Mouse (Mus musculus): ENCODE measurements around the gene Ppp1r21. TPM values are rescaled to one million over a fixed set of nuclear protein-coding genes. Genes with fewer than 3 reads are reported as not detected.

The Ppp1r21 gene
- total and polyA plus RNA-seq, 3 experiments, result 4.6 to 33.5 (median 31.8) TPM

GRCm38 (mm10) chr17:88598056-88598420 is 68.1 kb downstream of the Ppp1r21 start:
- ATAC-seq (ENCODE audit: extremely low read depth, insufficient number of reproducible peaks, low FRiP score, poor library complexity, severe bottlenecking), result no peak

GRCm38 (mm10) chr17:88598570-88599368 is 68.9 kb downstream of the Ppp1r21 start:
- ATAC-seq (ENCODE audit: extremely low read depth, insufficient number of reproducible peaks, low FRiP score, poor library complexity, severe bottlenecking), result no peak
- Histone ChIP-seq H3K4me3 (ENCODE audit: low read depth, low read length) (no peak overlapping the region), H3K9me3 (replicated peaks) (no peaks in the 10 kb centered on the region), H3K4me1 (ENCODE audit: insufficient read depth, low read depth, low read length) (peaks cover 12% of the 10 kb centered on the region), H3K36me3 (replicated peaks) (no peaks in the 10 kb centered on the region), H3K27me3 (ENCODE audit: insufficient read depth, low read length) (peaks cover 19% of the 10 kb centered on the region)
- DNase-seq (ENCODE audit: low spot score), result no peak
- TF ChIP-seq CTCF (IDR thresholded peaks at IDR 0.05; ENCODE audit: low read depth, low read length), result no peak
- no peak for TF ChIP-seq GATA1 (IDR thresholded peaks at IDR 0.05; ENCODE audit: borderline replicate concordance, low read length)
- no peak for TF ChIP-seq POLR2AphosphoS5 (IDR thresholded peaks at IDR 0.05; ENCODE audit: insufficient replicate concordance, low read depth, low read length)
- TF ChIP-seq TAL1 (conservative IDR thresholded peaks at IDR 0.05; ENCODE audit: low read depth, low read length), result no peak

More at GRCm38 (mm10) chr17:88598056-88598420, 68.1 kb downstream of the Ppp1r21 start:
- H3K36me3 ChIP-seq (replicated peaks), result no peaks in the 10 kb centered on the region
- peak overlapping the region; percentile 59; the same call in 1 of the 2 replicates for H3K4me3 ChIP-seq (ENCODE audit: low read depth, low read length)
- DNase-seq (ENCODE audit: low spot score), result no peak
- no peaks in the 10 kb centered on the region for H3K9me3 ChIP-seq (replicated peaks)
- peaks cover 12% of the 10 kb centered on the region for H3K4me1 ChIP-seq (ENCODE audit: insufficient read depth, low read depth, low read length)
- peaks cover 19% of the 10 kb centered on the region for H3K27me3 ChIP-seq (ENCODE audit: insufficient read depth, low read length)
- no peak for TF ChIP-seq TAL1 (conservative IDR thresholded peaks at IDR 0.05; ENCODE audit: low read depth, low read length)
- TF ChIP-seq POLR2AphosphoS5 (IDR thresholded peaks at IDR 0.05; ENCODE audit: insufficient replicate concordance, low read depth, low read length), result no peak
- TF ChIP-seq GATA2 (IDR thresholded peaks at IDR 0.05; ENCODE audit: borderline replicate concordance, low read depth, low read length), result no peak
- TF ChIP-seq CTCF (IDR thresholded peaks at IDR 0.05; ENCODE audit: low read depth, low read length), result no peak
- TF ChIP-seq GATA1 (IDR thresholded peaks at IDR 0.05; ENCODE audit: borderline replicate concordance, low read length), result no peak

- H3K27me3 ChIP-seq (ENCODE audit: insufficient read depth, low read length), result peaks cover 19% of the 10 kb centered on the region
- H3K9me3 ChIP-seq (replicated peaks), result no peaks in the 10 kb centered on the region
- TF ChIP-seq GATA2 (IDR thresholded peaks at IDR 0.05; ENCODE audit: borderline replicate concordance, low read depth, low read length) (no peak), CTCF (IDR thresholded peaks at IDR 0.05; ENCODE audit: low read depth, low read length) (no peak), TAL1 (conservative IDR thresholded peaks at IDR 0.05; ENCODE audit: low read depth, low read length) (no peak), GATA1 (IDR thresholded peaks at IDR 0.05; ENCODE audit: borderline replicate concordance, low read length) (no peak), POLR2AphosphoS5 (IDR thresholded peaks at IDR 0.05; ENCODE audit: insufficient replicate concordance, low read depth, low read length) (no peak)
- peaks cover 12% of the 10 kb centered on the region for H3K4me1 ChIP-seq (ENCODE audit: insufficient read depth, low read depth, low read length)
- no peak overlapping the region for H3K4me3 ChIP-seq (ENCODE audit: low read depth, low read length)
- no peak for DNase-seq (ENCODE audit: low spot score)
- no peak for ATAC-seq (ENCODE audit: extremely low read depth, insufficient number of reproducible peaks, low FRiP score, poor library complexity, severe bottlenecking)
- no peaks in the 10 kb centered on the region for H3K36me3 ChIP-seq (replicated peaks)
These were observed 70.6 kb downstream of the Ppp1r21 start for GRCm38 (mm10) chr17:88600492-88601026.

GRCm38 (mm10) chr17:88603943-88604342 is 74.0 kb downstream of the Ppp1r21 start:
- Histone ChIP-seq H3K4me1 (ENCODE audit: insufficient read depth, low read depth, low read length) (no peaks in the 10 kb centered on the region), H3K27me3 (ENCODE audit: insufficient read depth, low read length) (peaks cover 6% of the 10 kb centered on the region; the same call in 1 of the 2 replicates), H3K9me3 (replicated peaks) (no peaks in the 10 kb centered on the region), H3K4me3 (ENCODE audit: low read depth, low read length) (no peak overlapping the region), H3K36me3 (replicated peaks) (no peaks in the 10 kb centered on the region)
- ATAC-seq (ENCODE audit: extremely low read depth, insufficient number of reproducible peaks, low FRiP score, poor library complexity, severe bottlenecking), result no peak
- no peak for DNase-seq (ENCODE audit: low spot score)
- TF ChIP-seq CTCF (IDR thresholded peaks at IDR 0.05; ENCODE audit: low read depth, low read length) (no peak), GATA1 (IDR thresholded peaks at IDR 0.05; ENCODE audit: borderline replicate concordance, low read length) (no peak)

GRCm38 (mm10) chr17:88606056-88606455 is 76.1 kb downstream of the Ppp1r21 start:
- TF ChIP-seq CTCF (IDR thresholded peaks at IDR 0.05; ENCODE audit: low read depth, low read length) (no peak), GATA2 (IDR thresholded peaks at IDR 0.05; ENCODE audit: borderline replicate concordance, low read depth, low read length) (no peak), TAL1 (conservative IDR thresholded peaks at IDR 0.05; ENCODE audit: low read depth, low read length) (no peak), POLR2AphosphoS5 (IDR thresholded peaks at IDR 0.05; ENCODE audit: insufficient replicate concordance, low read depth, low read length) (no peak), GATA1 (IDR thresholded peaks at IDR 0.05; ENCODE audit: borderline replicate concordance, low read length) (no peak)
- Histone ChIP-seq H3K4me1 (ENCODE audit: insufficient read depth, low read depth, low read length) (no peaks in the 10 kb centered on the region), H3K27me3 (ENCODE audit: insufficient read depth, low read length) (peaks cover 2% of the 10 kb centered on the region; the same call in 1 of the 2 replicates), H3K9me3 (replicated peaks) (no peaks in the 10 kb centered on the region), H3K36me3 (replicated peaks) (no peaks in the 10 kb centered on the region), H3K4me3 (ENCODE audit: low read depth, low read length) (no peak overlapping the region)
- DNase-seq (ENCODE audit: low spot score), result no peak
- ATAC-seq (ENCODE audit: extremely low read depth, insufficient number of reproducible peaks, low FRiP score, poor library complexity, severe bottlenecking), result no peak

GRCm38 (mm10) chr17:88609361-88609760 is 79.4 kb downstream of the Ppp1r21 start:
- TF ChIP-seq TAL1 (conservative IDR thresholded peaks at IDR 0.05; ENCODE audit: low read depth, low read length), result no peak
- TF ChIP-seq GATA1 (IDR thresholded peaks at IDR 0.05; ENCODE audit: borderline replicate concordance, low read length), result no peak
- no peak for TF ChIP-seq GATA2 (IDR thresholded peaks at IDR 0.05; ENCODE audit: borderline replicate concordance, low read depth, low read length)
- TF ChIP-seq POLR2AphosphoS5 (IDR thresholded peaks at IDR 0.05; ENCODE audit: insufficient replicate concordance, low read depth, low read length), result no peak
- no peak for TF ChIP-seq CTCF (IDR thresholded peaks at IDR 0.05; ENCODE audit: low read depth, low read length)
- ATAC-seq (ENCODE audit: extremely low read depth, insufficient number of reproducible peaks, low FRiP score, poor library complexity, severe bottlenecking) (no peak), DNase-seq (ENCODE audit: low spot score) (no peak)
- Histone ChIP-seq H3K9me3 (replicated peaks) (no peaks in the 10 kb centered on the region), H3K4me1 (ENCODE audit: insufficient read depth, low read depth, low read length) (no peaks in the 10 kb centered on the region), H3K27me3 (ENCODE audit: insufficient read depth, low read length) (no peaks in the 10 kb centered on the region), H3K4me3 (ENCODE audit: low read depth, low read length) (no peak overlapping the region), H3K36me3 (replicated peaks) (no peaks in the 10 kb centered on the region)
